Mouse (Mus musculus) limb, embryonic 14.5 days (tissue): Measurements from ENCODE around the gene Aldoc. TPM values are rescaled to one million over a fixed set of nuclear protein-coding genes. Genes with fewer than 3 reads are reported as not detected.
A peak's percentile ranks its signal among the peaks of the same experiment; 100 is the strongest.

ENCODE experiments used
- ATAC-seq: fragments of 200-750 bp; cut with Nextera tagmentation; 2 replicates; pipeline ENCODE4 v1.8.0; 2017; ENCODE audit warnings: low read depth, moderate number of reproducible peaks, moderate TSS enrichment; ENCODE audit not compliant: low FRiP score
- DNase-seq: peaks from one replicate; pipeline ENCODE4 v3.0.0-alpha.2; 2015; ENCODE audit warnings: low spot score
- H3K27ac ChIP-seq: fragments of 300-500 bp; sonication (generic); replicated peaks from 2 replicates; pipeline ENCODE4 v1.5.1; 2014; ENCODE audit warnings: low read depth, mild to moderate bottlenecking, low read length, moderate library complexity, mixed read lengths
- H3K27me3 ChIP-seq: fragments of 300-500 bp; sonication (generic); 2 replicates; pipeline ENCODE4 v1.6.1; 2014; ENCODE audit warnings: low read length, mixed read lengths; ENCODE audit not compliant: control insufficient read depth, insufficient read depth
- H3K36me3 ChIP-seq: fragments of 300-500 bp; sonication (generic); 2 replicates; pipeline ENCODE4 v1.6.1; 2014; ENCODE audit warnings: mild to moderate bottlenecking, low read length, moderate library complexity, mixed read lengths; ENCODE audit not compliant: control insufficient read depth, insufficient read depth
- H3K4me1 ChIP-seq: fragments of 300-500 bp; sonication (generic); 2 replicates; pipeline ENCODE4 v1.6.1; 2014; ENCODE audit warnings: antibody characterized with exemption, low read length, mixed read lengths; ENCODE audit not compliant: control insufficient read depth, insufficient read depth
- H3K4me2 ChIP-seq: fragments of 300-500 bp; sonication (generic); replicated peaks from 2 replicates; pipeline ENCODE4 v1.6.1; 2014; ENCODE audit warnings: low read depth, mild to moderate bottlenecking, low read length, moderate library complexity; ENCODE audit not compliant: severe bottlenecking
- H3K4me3 ChIP-seq: fragments of 300-500 bp; sonication (generic); replicated peaks from 2 replicates; pipeline ENCODE4 v1.5.1; 2014; ENCODE audit warnings: low read length
- H3K9ac ChIP-seq: fragments of 300-500 bp; sonication (generic); 2 replicates; pipeline ENCODE4 v1.6.1; 2014; ENCODE audit warnings: mild to moderate bottlenecking, low read depth, low read length, moderate library complexity; ENCODE audit not compliant: severe bottlenecking
- H3K9me3 ChIP-seq: fragments of 300-500 bp; sonication (generic); 2 replicates; pipeline ENCODE4 v1.6.1; 2016; ENCODE audit warnings: low read length; ENCODE audit not compliant: control insufficient read depth
- POLR2A ChIP-seq: fragments of 200-500 bp; IDR thresholded peaks from 2 replicates; pipeline ENCODE4 v1.8.0; 2012; ENCODE audit warnings: inconsistent platforms, mild to moderate bottlenecking, moderate library complexity, borderline replicate concordance; ENCODE audit not compliant: insufficient read depth, insufficient read length; ENCODE audit errors: extremely low read depth
- WGBS: fragments of 180-500 bp; shearing (Covaris S2); extraction: QIAGEN DNeasy Blood & Tissue Kit; methylation state at CpG from one replicate; pipeline ENCODE4 v1.1.7; 2014; 5-methylcytosine and 5-hydroxymethylcytosine counted together
- polyA plus RNA-seq, 2 experiments: library from polyadenylated mRNA; depleted of rRNA in 1 of 2; stranded (reverse) in 1 of 2; unstranded in 1 of 2; fragments of >200 nt; fragmentation: Nextera tagmentation in 1 of 2; extraction: Ambion mirVana in 1 of 2; gene quantifications; 2 replicates each; pipeline versions ENCODE4 v1.2.1 to v1.2.3; 2012 to 2014

Aldoc gene
- polyA plus RNA-seq, 2 experiments, result 11.3 to 11.9 TPM

DNA sequence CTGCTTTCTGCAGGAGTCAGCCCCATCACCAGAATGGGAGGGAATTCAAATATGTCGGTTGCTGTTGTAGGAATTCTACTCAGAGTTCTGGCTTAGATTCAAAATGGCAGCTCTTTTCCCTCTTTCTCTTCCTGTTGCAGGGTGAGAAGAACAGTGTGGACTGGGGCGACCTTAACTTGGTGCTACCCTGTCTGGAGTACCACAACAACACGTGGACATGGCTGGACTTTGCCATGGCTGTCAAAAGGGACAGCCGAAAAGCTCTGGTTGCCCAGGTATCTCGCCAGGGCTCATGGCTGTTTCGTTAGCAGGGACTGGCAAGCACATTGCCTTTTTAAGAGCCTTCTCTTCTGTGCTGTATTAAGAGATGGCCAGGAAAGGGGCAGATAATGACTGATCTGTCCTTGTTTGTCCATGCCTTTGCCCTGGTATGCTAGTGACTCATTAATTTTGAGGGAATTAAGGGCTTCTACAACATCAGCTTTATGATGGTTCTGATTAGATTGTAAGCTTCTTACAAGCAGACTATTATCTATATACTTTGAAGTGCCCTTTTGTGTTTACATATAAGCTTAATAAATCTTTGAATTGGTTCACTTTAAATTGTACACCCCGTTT is 33.5 kb upstream of the Aldoc start:
- H3K4me2 ChIP-seq, result no peak overlapping the region
- TF ChIP-seq POLR2A, result no peak
- H3K27ac ChIP-seq, result no peak overlapping the region
- WGBS, result 87% methylated on average over 7 of the region's 7 CpGs
- H3K9ac ChIP-seq, result no peak overlapping the region
- H3K9me3 ChIP-seq, result no peaks in the 10 kb centered on the region
- H3K4me1 ChIP-seq, result no peaks in the 10 kb centered on the region
- no peak for ATAC-seq
- no peak overlapping the region for H3K4me3 ChIP-seq
- H3K36me3 ChIP-seq, result peaks cover 76% of the 10 kb centered on the region
- no peak for DNase-seq
- H3K27me3 ChIP-seq, result no peaks in the 10 kb centered on the region

DNA sequence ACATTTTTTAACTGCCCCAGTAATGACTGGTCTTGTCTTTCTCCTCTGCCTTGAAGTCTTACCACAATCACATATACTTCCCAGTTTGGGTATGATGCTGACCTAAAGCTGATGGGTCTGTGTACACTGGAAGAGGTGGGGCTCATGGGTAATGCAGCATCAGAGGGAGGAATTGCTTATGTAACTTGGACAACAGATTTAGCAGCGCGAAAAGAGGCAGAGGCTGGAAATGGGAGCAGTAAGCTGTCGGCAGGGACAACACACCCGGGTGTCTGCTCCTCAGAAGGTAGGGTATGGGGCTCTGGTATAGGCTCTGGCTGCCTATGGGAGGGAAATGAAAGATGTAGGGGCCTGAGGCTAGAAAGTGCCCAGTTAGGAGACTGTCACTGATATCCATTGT is 32.1 kb upstream of the Aldoc start, which contains the start of gene BC030499:
BC030499 (plus strand) TSS at position 188 of the 400 bp plus-strand sequence.
- Histone ChIP-seq H3K9me3 (no peaks in the 10 kb centered on the region), H3K27me3 (no peaks in the 10 kb centered on the region), H3K36me3 (peaks cover 62% of the 10 kb centered on the region), H3K4me3 (no peak within 1 kb of the TSS), H3K4me1 (no peaks in the 10 kb centered on the region), H3K9ac (no peak within 1 kb of the TSS), H3K27ac (no peak within 1 kb of the TSS), H3K4me2 (no peak within 1 kb of the TSS)
- no peak for TF ChIP-seq POLR2A
- ATAC-seq, result no peak
- DNase-seq, result no peak
- 92% methylated on average over 4 of the region's 4 CpGs for WGBS

- ATAC-seq (no peak), DNase-seq (no peak)
- H3K27me3 ChIP-seq, result no peaks in the 10 kb centered on the region
- no peak overlapping the region for H3K4me2 ChIP-seq
- WGBS, result 95% methylated on average over 6 of the region's 6 CpGs
- H3K36me3 ChIP-seq, result peaks cover 26% of the 10 kb centered on the region
- H3K4me1 ChIP-seq, result no peaks in the 10 kb centered on the region
- no peak for TF ChIP-seq POLR2A
- H3K27ac ChIP-seq, result no peak overlapping the region
- no peak overlapping the region for H3K9ac ChIP-seq
- H3K4me3 ChIP-seq, result no peak overlapping the region
- no peaks in the 10 kb centered on the region for H3K9me3 ChIP-seq
Measured at GRCm38 (mm10) chr11:78294585-78294984, 28.2 kb upstream of the Aldoc start.

GRCm38 (mm10) chr11:78300917-78301316 is 21.9 kb upstream of the Aldoc start:
- no peaks in the 10 kb centered on the region for H3K9me3 ChIP-seq
- H3K9ac ChIP-seq, result 0 out of 2 replicates have a peak overlapping the region, but pooled peaks have one; percentile 35
- ATAC-seq (no peak), DNase-seq (no peak)
- H3K4me2 ChIP-seq, result peak overlapping the region; percentile 85
- TF ChIP-seq POLR2A, result no peak
- peaks cover 19% of the 10 kb centered on the region for H3K36me3 ChIP-seq
- H3K27me3 ChIP-seq, result no peaks in the 10 kb centered on the region
- peaks cover 6% of the 10 kb centered on the region; the same call in 1 of the 2 replicates for H3K4me1 ChIP-seq
- 58% methylated on average over 7 of the region's 7 CpGs for WGBS
- H3K4me3 ChIP-seq, result peak overlapping the region; percentile 68
- no peak overlapping the region; the same call in 1 of the 2 replicates for H3K27ac ChIP-seq

GRCm38 (mm10) chr11:78301357-78302084 is 21.2 kb upstream of the Aldoc start, which contains the start of gene Spag5:
Gene Spag5, plus strand, starts transcription at chr11:78301529.
- Histone ChIP-seq H3K27me3 (no peaks in the 10 kb centered on the region), H3K4me1 (peaks cover 6% of the 10 kb centered on the region; the same call in 1 of the 2 replicates), H3K9me3 (no peaks in the 10 kb centered on the region), H3K36me3 (peaks cover 24% of the 10 kb centered on the region), H3K27ac (peak within 1 kb of the TSS; percentile 59; the same call in 1 of the 2 replicates), H3K4me3 (peak within 1 kb of the TSS; percentile 68), H3K4me2 (peak within 1 kb of the TSS; percentile 85), H3K9ac (peak within 1 kb of the TSS; percentile 59)
- DNase-seq (peak; percentile 93), ATAC-seq (peak; percentile 100)
- WGBS, result under 1% methylated on average over 40 of the region's 49 CpGs
- no peak for TF ChIP-seq POLR2A
